Mouse (Mus musculus): ENCODE measurements at regions not wholly inside any gene's neighbourhood (a gene's known extent, or its start where the extent isn't known, plus 50 kb on each side); places are given as distances from the start of the nearest gene placed in this dataset.

GRCm38 (mm10) chr10:12045937-12046336 is 702.7 kb downstream of the Epm2a start:
- intact Hi-C loops (cut with DNase I): no loop called here

GRCm38 (mm10) chr10:12059728-12060127 is 716.5 kb downstream of the Epm2a start:
- no peak for DNase-seq
- intact Hi-C loops (cut with DNase I): no loop called here

More at GRCm38 (mm10) chr10:12045937-12046336, 702.7 kb downstream of the Epm2a start:
- no peak for DNase-seq

- intact Hi-C loops (cut with DNase I): no loop called here
- no peak for DNase-seq
Measured at GRCm38 (mm10) chr10:12061069-12061861, 718.1 kb downstream of the Epm2a start.

GRCm38 (mm10) chr10:12062302-12062701 is 719.1 kb downstream of the Epm2a start:
- DNase-seq: no peak
- intact Hi-C loops (cut with DNase I): no loop called here

- intact Hi-C loops (cut with DNase I): no loop called here
- DNase-seq: no peak
Measured at GRCm38 (mm10) chr10:12083961-12084360, 740.8 kb downstream of the Epm2a start.

- no peak for DNase-seq
- intact Hi-C loops (cut with DNase I): no loop called here
Measured at GRCm38 (mm10) chr10:12092521-12092920, 749.3 kb downstream of the Epm2a start.

GRCm38 (mm10) chr10:12096678-12097077 is 753.5 kb downstream of the Epm2a start:
- intact Hi-C loops (cut with DNase I): no loop called here
- no peak for DNase-seq

GRCm38 (mm10) chr10:12107001-12107418 is 762.2 kb downstream of the Utrn start:
- intact Hi-C loops (cut with DNase I): no loop called here
- no peak for DNase-seq

- intact Hi-C loops (cut with DNase I): no loop called here
- DNase-seq: no peak
Measured at GRCm38 (mm10) chr10:12111720-12112119, 757.4 kb downstream of the Utrn start.

- no peak for DNase-seq
- intact Hi-C loops (cut with DNase I): no loop called here
Measured at GRCm38 (mm10) chr10:12115767-12116166, 753.4 kb downstream of the Utrn start.

- intact Hi-C loops (cut with DNase I): no loop called here
- DNase-seq: no peak
Measured at GRCm38 (mm10) chr10:12116662-12117303, 752.4 kb downstream of the Utrn start.

- intact Hi-C loops (cut with DNase I): no loop called here
- DNase-seq: no peak
Measured at GRCm38 (mm10) chr10:12124272-12124671, 744.9 kb downstream of the Utrn start.

GRCm38 (mm10) chr10:12129486-12129885 is 739.7 kb downstream of the Utrn start:
- intact Hi-C loops (cut with DNase I): no loop called here
- no peak for DNase-seq

- intact Hi-C loops (cut with DNase I): no loop called here
- DNase-seq: no peak
Measured at GRCm38 (mm10) chr10:12144691-12145090, 724.5 kb downstream of the Utrn start.

GRCm38 (mm10) chr10:12146942-12147537 is 722.1 kb downstream of the Utrn start:
- no peak for DNase-seq
- intact Hi-C loops (cut with DNase I): no loop called here

GRCm38 (mm10) chr10:12170243-12170642 is 698.9 kb downstream of the Utrn start:
- DNase-seq: no peak

GRCm38 (mm10) chr10:12174200-12174818 is 694.9 kb downstream of the Utrn start:
- no peak for DNase-seq
- intact Hi-C loops (cut with DNase I): no loop called here

More at GRCm38 (mm10) chr10:12170243-12170642, 698.9 kb downstream of the Utrn start:
- intact Hi-C loops (cut with DNase I): no loop called here

GRCm38 (mm10) chr10:12175141-12175540 is 694.0 kb downstream of the Utrn start:
- no peak for DNase-seq
- intact Hi-C loops (cut with DNase I): no loop called here

GRCm38 (mm10) chr10:12177482-12177881 is 691.7 kb downstream of the Utrn start:
- intact Hi-C loops (cut with DNase I): no loop called here
- DNase-seq: no peak

- intact Hi-C loops (cut with DNase I): no loop called here
- DNase-seq: no peak
Measured at GRCm38 (mm10) chr10:12180965-12181364, 688.2 kb downstream of the Utrn start.

Data from gastrocnemius, postnatal 36 days (tissue).